Mouse (Mus musculus): ENCODE measurements around the gene Asic2. TPM values are rescaled to one million over a fixed set of nuclear protein-coding genes. Genes with fewer than 3 reads are reported as not detected.

Gene Asic2
- polyA plus RNA-seq, 1 experiment = not detected

- Histone ChIP-seq H3K4me1 (ENCODE audit: control insufficient read depth, insufficient read depth, low read length) (no peaks in the 10 kb centered on the region), H3K27ac (ENCODE audit: insufficient read depth, low read length) (no peak overlapping the region), H3K4me3 (ENCODE audit: insufficient read depth, low read length) (no peak overlapping the region)
- no peak for TF ChIP-seq POLR2A (IDR thresholded peaks at IDR 0.05; ENCODE audit: low read depth, low read length)
- no peak for TF ChIP-seq CTCF (IDR thresholded peaks at IDR 0.05; ENCODE audit: borderline replicate concordance, insufficient read depth, low read length)
Observed at GRCm38 (mm10) chr11:81146574-81147157, 821.6 kb downstream of the Asic2 start.

GRCm38 (mm10) chr11:81135141-81135540, 833.1 kb downstream of the Asic2 start:
- Histone ChIP-seq H3K27ac (ENCODE audit: insufficient read depth, low read length) (no peak overlapping the region), H3K4me1 (ENCODE audit: control insufficient read depth, insufficient read depth, low read length) (no peaks in the 10 kb centered on the region), H3K4me3 (ENCODE audit: insufficient read depth, low read length) (no peak overlapping the region)
- no peak for TF ChIP-seq CTCF (IDR thresholded peaks at IDR 0.05; ENCODE audit: borderline replicate concordance, insufficient read depth, low read length)
- no peak for TF ChIP-seq POLR2A (IDR thresholded peaks at IDR 0.05; ENCODE audit: low read depth, low read length)

- H3K27ac ChIP-seq (ENCODE audit: insufficient read depth, low read length) = no peak overlapping the region
- no peak for TF ChIP-seq CTCF (IDR thresholded peaks at IDR 0.05; ENCODE audit: borderline replicate concordance, insufficient read depth, low read length)
- no peak for TF ChIP-seq POLR2A (IDR thresholded peaks at IDR 0.05; ENCODE audit: low read depth, low read length)
- no peak overlapping the region for H3K4me3 ChIP-seq (ENCODE audit: insufficient read depth, low read length)
- H3K4me1 ChIP-seq (ENCODE audit: control insufficient read depth, insufficient read depth, low read length) = no peaks in the 10 kb centered on the region
Observed at GRCm38 (mm10) chr11:81133950-81134349, 834.3 kb downstream of the Asic2 start.

GRCm38 (mm10) chr11:81132669-81133068, 835.6 kb downstream of the Asic2 start:
- Histone ChIP-seq H3K27ac (ENCODE audit: insufficient read depth, low read length) (no peak overlapping the region), H3K4me1 (ENCODE audit: control insufficient read depth, insufficient read depth, low read length) (no peaks in the 10 kb centered on the region), H3K4me3 (ENCODE audit: insufficient read depth, low read length) (no peak overlapping the region)
- TF ChIP-seq POLR2A (IDR thresholded peaks at IDR 0.05; ENCODE audit: low read depth, low read length) (no peak), CTCF (IDR thresholded peaks at IDR 0.05; ENCODE audit: borderline replicate concordance, insufficient read depth, low read length) (no peak)

- no peak overlapping the region for H3K4me3 ChIP-seq (ENCODE audit: insufficient read depth, low read length)
- no peak overlapping the region for H3K27ac ChIP-seq (ENCODE audit: insufficient read depth, low read length)
- no peak for TF ChIP-seq POLR2A (IDR thresholded peaks at IDR 0.05; ENCODE audit: low read depth, low read length)
- no peak for TF ChIP-seq CTCF (IDR thresholded peaks at IDR 0.05; ENCODE audit: borderline replicate concordance, insufficient read depth, low read length)
Observed at GRCm38 (mm10) chr11:81124363-81124762, 843.9 kb downstream of the Asic2 start.

GRCm38 (mm10) chr11:81120024-81120576, 848.2 kb downstream of the Asic2 start:
- Histone ChIP-seq H3K4me3 (ENCODE audit: insufficient read depth, low read length) (no peak overlapping the region), H3K4me1 (ENCODE audit: control insufficient read depth, insufficient read depth, low read length) (no peaks in the 10 kb centered on the region), H3K27ac (ENCODE audit: insufficient read depth, low read length) (no peak overlapping the region)
- TF ChIP-seq POLR2A (IDR thresholded peaks at IDR 0.05; ENCODE audit: low read depth, low read length) (no peak), CTCF (IDR thresholded peaks at IDR 0.05; ENCODE audit: borderline replicate concordance, insufficient read depth, low read length) (no peak)

More at GRCm38 (mm10) chr11:81124363-81124762, 843.9 kb downstream of the Asic2 start:
- H3K4me1 ChIP-seq (ENCODE audit: control insufficient read depth, insufficient read depth, low read length) = no peaks in the 10 kb centered on the region

GRCm38 (mm10) chr11:81118055-81118454, 850.2 kb downstream of the Asic2 start:
- Histone ChIP-seq H3K4me3 (ENCODE audit: insufficient read depth, low read length) (no peak overlapping the region), H3K4me1 (ENCODE audit: control insufficient read depth, insufficient read depth, low read length) (no peaks in the 10 kb centered on the region), H3K27ac (ENCODE audit: insufficient read depth, low read length) (no peak overlapping the region)
- no peak for TF ChIP-seq POLR2A (IDR thresholded peaks at IDR 0.05; ENCODE audit: low read depth, low read length)
- TF ChIP-seq CTCF (IDR thresholded peaks at IDR 0.05; ENCODE audit: borderline replicate concordance, insufficient read depth, low read length) = no peak

GRCm38 (mm10) chr11:81115666-81116065, 852.6 kb downstream of the Asic2 start:
- TF ChIP-seq POLR2A (IDR thresholded peaks at IDR 0.05; ENCODE audit: low read depth, low read length) = no peak
- no peak for TF ChIP-seq CTCF (IDR thresholded peaks at IDR 0.05; ENCODE audit: borderline replicate concordance, insufficient read depth, low read length)
- Histone ChIP-seq H3K4me3 (ENCODE audit: insufficient read depth, low read length) (no peak overlapping the region), H3K4me1 (ENCODE audit: control insufficient read depth, insufficient read depth, low read length) (no peaks in the 10 kb centered on the region), H3K27ac (ENCODE audit: insufficient read depth, low read length) (no peak overlapping the region)

GRCm38 (mm10) chr11:81111626-81112025, 856.6 kb downstream of the Asic2 start:
- Histone ChIP-seq H3K4me1 (ENCODE audit: control insufficient read depth, insufficient read depth, low read length) (no peaks in the 10 kb centered on the region), H3K27ac (ENCODE audit: insufficient read depth, low read length) (no peak overlapping the region), H3K4me3 (ENCODE audit: insufficient read depth, low read length) (no peak overlapping the region)
- TF ChIP-seq CTCF (IDR thresholded peaks at IDR 0.05; ENCODE audit: borderline replicate concordance, insufficient read depth, low read length) (no peak), POLR2A (IDR thresholded peaks at IDR 0.05; ENCODE audit: low read depth, low read length) (no peak)

GRCm38 (mm10) chr11:81110049-81110448, 858.2 kb downstream of the Asic2 start:
- no peak overlapping the region for H3K4me3 ChIP-seq (ENCODE audit: insufficient read depth, low read length)
- no peaks in the 10 kb centered on the region for H3K4me1 ChIP-seq (ENCODE audit: control insufficient read depth, insufficient read depth, low read length)
- TF ChIP-seq CTCF (IDR thresholded peaks at IDR 0.05; ENCODE audit: borderline replicate concordance, insufficient read depth, low read length) = no peak
- no peak for TF ChIP-seq POLR2A (IDR thresholded peaks at IDR 0.05; ENCODE audit: low read depth, low read length)
- no peak overlapping the region for H3K27ac ChIP-seq (ENCODE audit: insufficient read depth, low read length)

Measured in embryonic fibroblast, embryonic 13.5 days (primary cell).